Mouse (Mus musculus) central nervous system, embryonic 11.5 days (tissue): ENCODE data around the gene Tspan6. TPM values are rescaled to one million over a fixed set of nuclear protein-coding genes. Genes with fewer than 3 reads are reported as not detected.

Source experiments
- polyA plus RNA-seq: library from polyadenylated mRNA; depleted of rRNA; stranded (reverse); fragments of >200 nt; gene quantifications from 2 replicates; pipeline ENCODE4 v1.2.3, GENCODE M21; 2012; rRNA removed

Tspan6 gene
- polyA plus RNA-seq: 66.4 and 113 TPM in 2 replicates

GRCm38 (mm10) chrX:133898014-133898542 is at the start of gene Tspan6:
Tspan6 (minus strand) TSS chrX:133898429.

DNA sequence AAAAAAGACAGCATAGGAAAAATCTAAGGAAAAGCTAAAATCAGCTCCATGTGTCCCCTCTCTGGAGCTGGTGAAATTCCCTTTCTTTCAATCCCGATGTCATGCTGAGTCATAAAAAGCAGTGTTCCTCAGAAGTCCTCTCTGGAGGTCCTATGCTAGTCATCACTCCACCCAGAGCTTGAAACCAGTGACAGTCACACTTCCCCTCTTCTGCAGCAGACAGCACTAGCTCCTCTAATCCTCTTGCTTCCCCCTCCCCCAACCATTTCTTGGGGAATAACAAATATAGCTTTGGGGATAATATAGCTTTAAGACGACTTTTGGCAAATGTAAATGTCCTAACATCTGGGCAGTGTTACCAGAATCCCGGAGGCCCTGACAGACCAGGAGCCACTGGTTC is 10.0 kb upstream of the Tspan6 start, which contains the start of gene Srpx2:
Srpx2 (plus strand) TSS at position 166 of the 400 bp plus-strand sequence.

GRCm38 (mm10) chrX:133850680-133851079 is 47.5 kb downstream of the Tspan6 start, which contains the start of gene Tnmd:
Tnmd (plus strand) TSS chrX:133850980.

Other genes with a start within 250 kb of the Tspan6 start
- gene Pcdh19, start 209.4 kb downstream of the Tspan6 start, polyA plus RNA-seq: 5.1 and 7.5 TPM in 2 replicates
- gene Tnmd, start 47.4 kb downstream of the Tspan6 start, polyA plus RNA-seq: 2.5 and 3.1 TPM in 2 replicates
- 1.1 and 1.4 TPM in 2 replicates for gene Srpx2, start 10.0 kb upstream of the Tspan6 start, polyA plus RNA-seq
- gene Sytl4, start 83.4 kb upstream of the Tspan6 start, polyA plus RNA-seq: 2.5 and 2.7 TPM in 2 replicates
- gene Cstf2, start 160.8 kb upstream of the Tspan6 start, polyA plus RNA-seq: 46.0 and 48.8 TPM in 2 replicates